Mouse (Mus musculus) erythroblast, embryonic 14.5 days (primary cell): ENCODE measurements around the gene Cnih3. TPM values are rescaled to one million over a fixed set of nuclear protein-coding genes. Genes with fewer than 3 reads are reported as not detected.

Source experiments
- H3K27me3 ChIP-seq: 2 replicates; pipeline ENCODE4 v1.6.1; 2012; ENCODE audit warnings: inconsistent platforms; ENCODE audit not compliant: control insufficient read depth
- H3K36me3 ChIP-seq: 2 replicates; pipeline ENCODE4 v1.6.1; 2012; ENCODE audit warnings: mild to moderate bottlenecking, inconsistent platforms; ENCODE audit not compliant: control insufficient read depth
- H3K4me1 ChIP-seq: 2 replicates; pipeline ENCODE4 v1.6.1; 2012; ENCODE audit warnings: inconsistent platforms; ENCODE audit not compliant: control insufficient read depth
- H3K4me3 ChIP-seq: replicated peaks from 2 replicates; pipeline ENCODE3; 2012; ENCODE audit warnings: moderate library complexity, mild to moderate bottlenecking, inconsistent platforms
- H3K9me3 ChIP-seq: 2 replicates; pipeline ENCODE4 v1.6.1; 2012; ENCODE audit warnings: low read length, inconsistent platforms, mixed read lengths; ENCODE audit not compliant: control insufficient read depth
- GATA1 ChIP-seq: IDR thresholded peaks from 2 replicates; pipeline ENCODE4 v1.6.1; 2012; ENCODE audit warnings: low read length, inconsistent platforms, mixed read lengths
- TAL1 ChIP-seq: IDR thresholded peaks from 3 replicates; pipeline ENCODE4 v1.6.1; 2012; ENCODE audit warnings: low read length, inconsistent platforms, mixed read lengths
- polyA plus RNA-seq: library from polyadenylated mRNA; stranded (reverse); fragments of >175 nt; gene quantifications from 2 replicates; pipeline ENCODE4 v1.2.3, GENCODE M21; 2012

The Cnih3 gene
- polyA plus RNA-seq, 1 experiment, result not detected

DNA sequence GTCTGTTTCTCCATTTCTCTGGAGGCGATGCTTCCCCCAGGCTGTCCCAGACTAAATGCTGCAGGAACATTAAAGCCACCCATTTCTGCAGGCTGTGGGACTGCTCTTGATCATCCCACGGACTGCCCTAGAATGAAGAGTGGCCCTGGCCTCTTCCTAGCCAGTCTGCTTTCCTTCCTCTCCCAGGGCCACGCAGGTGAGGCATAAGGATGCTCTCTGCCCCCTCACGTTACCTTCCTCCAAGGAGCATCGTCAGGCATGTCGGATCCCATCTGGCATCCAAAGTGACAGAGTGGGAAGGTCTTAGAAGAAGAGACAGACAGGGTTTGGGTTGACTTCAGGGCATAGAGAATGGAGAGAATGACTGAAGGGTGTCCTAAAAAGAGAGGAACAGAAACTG, 33.0 kb upstream of the Cnih3 start:
- Histone ChIP-seq H3K36me3 (peaks cover 4% of the 10 kb centered on the region; the same call in 1 of the 2 replicates), H3K27me3 (peaks cover 42% of the 10 kb centered on the region), H3K9me3 (peaks cover 5% of the 10 kb centered on the region; the same call in 1 of the 2 replicates), H3K4me1 (peaks cover 42% of the 10 kb centered on the region), H3K4me3 (no peak overlapping the region)
- TF ChIP-seq GATA1 (no peak), TAL1 (no peak)

- Histone ChIP-seq H3K4me3 (no peak overlapping the region), H3K36me3 (peaks cover 4% of the 10 kb centered on the region; the same call in 1 of the 2 replicates), H3K9me3 (peaks cover 5% of the 10 kb centered on the region; the same call in 1 of the 2 replicates), H3K27me3 (peaks cover 31% of the 10 kb centered on the region), H3K4me1 (peaks cover 52% of the 10 kb centered on the region)
- no peak for TF ChIP-seq TAL1
- no peak for TF ChIP-seq GATA1
These were observed 31.3 kb upstream of the Cnih3 start for GRCm38 (mm10) chr1:181321149-181321548.

GRCm38 (mm10) chr1:181323134-181323533, 29.3 kb upstream of the Cnih3 start:
- no peak overlapping the region for H3K4me3 ChIP-seq
- H3K36me3 ChIP-seq, result peaks cover 4% of the 10 kb centered on the region; the same call in 1 of the 2 replicates
- H3K9me3 ChIP-seq, result peaks cover 9% of the 10 kb centered on the region
- peaks cover 11% of the 10 kb centered on the region for H3K27me3 ChIP-seq
- TF ChIP-seq TAL1 (peak; percentile 80), GATA1 (peak; percentile 71)
- H3K4me1 ChIP-seq, result peaks cover 67% of the 10 kb centered on the region

GRCm38 (mm10) chr1:181327137-181327536, 25.3 kb upstream of the Cnih3 start:
- Histone ChIP-seq H3K36me3 (no peaks in the 10 kb centered on the region), H3K9me3 (peaks cover 4% of the 10 kb centered on the region), H3K4me1 (peaks cover 91% of the 10 kb centered on the region), H3K4me3 (no peak overlapping the region), H3K27me3 (no peaks in the 10 kb centered on the region)
- no peak for TF ChIP-seq GATA1
- no peak for TF ChIP-seq TAL1

- TF ChIP-seq GATA1 (no peak), TAL1 (no peak)
- Histone ChIP-seq H3K4me1 (peaks cover 92% of the 10 kb centered on the region), H3K27me3 (no peaks in the 10 kb centered on the region), H3K9me3 (peaks cover 4% of the 10 kb centered on the region), H3K4me3 (no peak overlapping the region), H3K36me3 (no peaks in the 10 kb centered on the region)
These were observed 24.6 kb upstream of the Cnih3 start for GRCm38 (mm10) chr1:181327636-181328420.

GRCm38 (mm10) chr1:181329110-181329509, 23.3 kb upstream of the Cnih3 start:
- H3K9me3 ChIP-seq, result peaks cover 8% of the 10 kb centered on the region
- H3K4me1 ChIP-seq, result peaks cover 92% of the 10 kb centered on the region
- peaks cover 7% of the 10 kb centered on the region for H3K36me3 ChIP-seq
- H3K4me3 ChIP-seq, result no peak overlapping the region
- no peak for TF ChIP-seq TAL1
- TF ChIP-seq GATA1, result no peak
- no peaks in the 10 kb centered on the region for H3K27me3 ChIP-seq

DNA sequence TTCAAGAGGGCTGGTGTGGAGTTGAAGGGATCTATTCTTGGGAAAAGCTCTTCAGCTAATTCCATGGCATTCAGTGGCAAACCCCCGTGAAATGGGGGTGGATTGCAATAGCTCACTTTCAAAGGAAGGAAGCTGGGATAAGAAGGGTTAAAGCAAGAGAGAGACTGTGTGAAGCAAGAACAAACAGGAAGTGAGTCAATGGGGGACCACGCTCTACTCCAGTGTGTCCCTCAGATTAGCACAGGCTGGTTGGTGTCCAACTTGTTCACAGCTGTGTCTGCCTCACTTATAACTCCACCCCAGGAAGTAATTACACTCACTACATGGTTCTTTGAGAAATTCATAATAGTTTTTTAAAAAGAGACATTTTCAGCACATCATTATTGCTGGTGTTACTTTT, 19.8 kb upstream of the Cnih3 start:
- TF ChIP-seq TAL1 (no peak), GATA1 (no peak)
- H3K36me3 ChIP-seq, result peaks cover 27% of the 10 kb centered on the region
- H3K4me3 ChIP-seq, result no peak overlapping the region
- peaks cover 24% of the 10 kb centered on the region for H3K9me3 ChIP-seq
- H3K27me3 ChIP-seq, result no peaks in the 10 kb centered on the region
- peaks cover 96% of the 10 kb centered on the region for H3K4me1 ChIP-seq

DNA sequence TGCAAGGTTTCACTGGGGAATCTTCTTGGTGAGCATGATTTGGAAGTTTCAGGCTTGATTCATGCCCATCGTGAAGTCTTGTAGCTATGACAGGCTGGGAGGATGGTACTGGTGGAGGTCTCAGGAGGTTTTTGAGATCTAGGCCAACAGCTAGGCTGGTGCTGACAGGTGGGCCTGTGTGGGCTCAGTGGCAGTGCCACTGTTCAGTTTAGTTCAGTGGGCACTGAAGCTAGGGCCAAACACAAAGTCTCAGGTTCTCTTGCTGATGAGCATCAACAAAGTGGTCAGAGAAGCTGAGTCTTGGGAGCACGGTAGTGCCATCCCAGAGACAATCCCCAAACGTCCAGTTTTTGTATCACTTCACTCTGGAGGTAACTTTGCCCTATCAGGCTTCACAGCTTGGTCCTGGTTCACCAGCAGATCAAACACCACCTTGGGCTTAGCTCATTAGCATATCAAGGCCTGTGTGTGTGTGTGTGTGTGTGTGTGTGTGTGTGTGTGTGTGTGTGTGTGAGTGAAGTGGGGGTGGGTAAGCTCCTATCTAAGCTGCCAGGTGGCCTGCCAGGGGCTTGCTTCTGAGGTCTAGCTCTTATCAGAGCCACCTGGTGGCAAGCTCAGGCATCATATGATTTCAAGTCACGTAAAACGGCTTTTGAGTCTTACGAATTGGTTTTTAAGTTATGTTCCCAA, 18.0 kb upstream of the Cnih3 start:
- Histone ChIP-seq H3K9me3 (peaks cover 24% of the 10 kb centered on the region), H3K4me1 (peaks cover 91% of the 10 kb centered on the region), H3K36me3 (peaks cover 29% of the 10 kb centered on the region), H3K27me3 (no peaks in the 10 kb centered on the region), H3K4me3 (peak overlapping the region; percentile 65)
- TF ChIP-seq GATA1, result peak; percentile 82
- TF ChIP-seq TAL1, result peak; percentile 86

DNA sequence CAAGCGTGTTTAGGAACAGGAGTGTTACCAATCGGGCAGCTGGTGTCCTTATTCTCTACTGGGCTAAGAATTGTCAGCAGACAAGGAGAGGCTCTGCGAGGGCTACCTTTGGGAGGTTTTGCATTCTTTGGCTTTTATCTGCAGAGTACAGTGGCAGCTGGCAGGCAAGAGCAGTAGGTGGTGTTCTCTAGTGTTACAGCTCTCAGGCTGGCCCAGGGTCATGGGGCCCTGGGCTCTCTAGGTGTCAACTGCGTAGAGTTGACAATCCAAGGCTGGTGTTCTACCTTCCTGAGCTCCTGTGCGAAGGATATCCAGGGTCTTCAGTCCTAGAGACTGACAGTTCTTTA, 17.4 kb upstream of the Cnih3 start:
- peaks cover 88% of the 10 kb centered on the region for H3K4me1 ChIP-seq
- no peaks in the 10 kb centered on the region; the same call in 1 of the 2 replicates for H3K27me3 ChIP-seq
- peaks cover 29% of the 10 kb centered on the region for H3K36me3 ChIP-seq
- TF ChIP-seq GATA1, result no peak
- peak; percentile 51 for TF ChIP-seq TAL1
- H3K4me3 ChIP-seq, result peak overlapping the region; percentile 65
- peaks cover 24% of the 10 kb centered on the region for H3K9me3 ChIP-seq
